Mouse (Mus musculus) hindbrain, postnatal 0 days (tissue): ENCODE results near the gene Tsc22d2. TPM values are rescaled to one million over a fixed set of nuclear protein-coding genes. Genes with fewer than 3 reads are reported as not detected.

Experiments
- ATAC-seq: fragments of 200-750 bp; cut with Nextera tagmentation; 2 replicates; pipeline ENCODE4 v1.8.0; 2017; ENCODE audit warnings: mild to moderate bottlenecking, moderate TSS enrichment, moderate library complexity
- DNase-seq: peaks from one replicate; pipeline ENCODE4 v3.0.0-alpha.2; 2015; ENCODE audit warnings: low spot score
- H3K27ac ChIP-seq: fragments of 300-500 bp; sonication (generic); 2 replicates; pipeline ENCODE4 v1.5.1; 2014; ENCODE audit warnings: mild to moderate bottlenecking
- H3K27me3 ChIP-seq: fragments of 300-500 bp; sonication (generic); 2 replicates; pipeline ENCODE4 v1.6.1; 2014; ENCODE audit warnings: low read length, mixed read lengths; ENCODE audit not compliant: insufficient read depth
- H3K36me3 ChIP-seq: fragments of 300-500 bp; sonication (generic); 2 replicates; pipeline ENCODE4 v1.6.1; 2014; ENCODE audit warnings: low read length, mixed read lengths; ENCODE audit not compliant: insufficient read depth
- H3K4me1 ChIP-seq: fragments of 300-500 bp; sonication (generic); 2 replicates; pipeline ENCODE4 v1.6.1; 2014; ENCODE audit warnings: antibody characterized with exemption, low read length, mixed read lengths; ENCODE audit not compliant: insufficient read depth
- H3K4me2 ChIP-seq: fragments of 300-500 bp; sonication (generic); 2 replicates; pipeline ENCODE4 v1.6.1; 2014; ENCODE audit warnings: low read depth, mild to moderate bottlenecking, low read length, moderate library complexity, mixed read lengths
- H3K4me3 ChIP-seq: fragments of 300-500 bp; sonication (generic); 2 replicates; pipeline ENCODE4 v1.5.1; 2014; ENCODE audit warnings: low read length
- H3K9ac ChIP-seq: fragments of 300-500 bp; sonication (generic); replicated peaks from 2 replicates; pipeline ENCODE4 v1.6.1; 2014; ENCODE audit warnings: mild to moderate bottlenecking, low read length, moderate library complexity, mixed read lengths
- H3K9me3 ChIP-seq: fragments of 300-500 bp; sonication (generic); 2 replicates; pipeline ENCODE4 v1.6.1; 2016; ENCODE audit warnings: low read length, mixed read lengths
- CTCF ChIP-seq: IDR thresholded peaks from 2 replicates; pipeline ENCODE4 v1.5.1; 2016; ENCODE audit warnings: antibody characterized with exemption, control low read depth, low read depth
- WGBS: fragments of 180-500 bp; shearing (Covaris S2); extraction: QIAGEN DNeasy Blood & Tissue Kit; methylation state at CpG from one replicate; pipeline ENCODE4 v1.1.7; 2014; 5-methylcytosine and 5-hydroxymethylcytosine counted together
- polyA plus RNA-seq: library from polyadenylated mRNA; unstranded; fragments of >200 nt; fragmentation: Nextera tagmentation; extraction: Ambion mirVana; gene quantifications from 2 replicates; pipeline ENCODE4 v1.2.1, GENCODE M21; 2015
- total RNA-seq: library from RNA; depleted of rRNA; stranded (reverse); fragments of >200 nt; gene quantifications from 2 replicates; pipeline ENCODE4 v1.2.3, GENCODE M21; 2014; rRNA removed

Gene Tsc22d2
- total and polyA plus RNA-seq, 2 experiments from 2014 or later, result 10.4 to 39.0 TPM

DNA sequence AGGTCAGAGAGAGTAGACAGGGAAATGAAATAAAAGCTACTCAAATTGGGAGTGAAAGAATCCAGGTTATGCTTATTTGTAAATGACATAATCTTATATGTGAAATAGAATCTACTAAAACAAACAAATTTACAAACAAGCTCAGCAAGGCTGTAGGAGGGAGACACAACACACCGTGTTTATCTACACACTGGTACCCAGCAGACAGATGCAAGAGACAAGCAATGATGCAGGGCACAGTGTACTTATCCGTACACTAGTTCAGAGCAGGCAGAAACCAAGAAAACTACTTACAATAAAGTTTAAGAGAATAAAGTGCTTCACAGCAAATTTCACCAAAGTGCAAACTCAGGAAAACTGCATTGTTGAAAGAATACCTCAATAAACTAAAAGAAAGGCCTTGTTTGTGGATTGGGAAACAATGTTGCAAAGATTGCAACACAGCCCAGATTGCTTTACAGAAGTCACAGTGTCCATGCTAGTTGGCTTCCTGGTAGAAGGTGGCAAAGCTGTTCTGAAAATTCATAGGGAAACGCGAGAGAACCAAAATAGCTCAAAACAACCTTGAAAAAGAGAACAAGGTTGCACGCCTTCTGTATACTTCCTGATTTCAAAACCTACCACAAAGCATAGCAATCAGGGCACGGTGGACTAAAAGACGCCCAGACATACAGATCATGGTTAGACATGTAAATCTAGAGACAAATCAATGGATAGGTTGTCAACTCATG is 93.7 kb downstream of the Tsc22d2 start:
- Histone ChIP-seq H3K27me3 (no peaks in the 10 kb centered on the region), H3K4me2 (no peak overlapping the region), H3K4me3 (no peak overlapping the region), H3K36me3 (no peaks in the 10 kb centered on the region), H3K27ac (no peak overlapping the region), H3K9me3 (no peaks in the 10 kb centered on the region), H3K9ac (no peak overlapping the region), H3K4me1 (no peaks in the 10 kb centered on the region)
- WGBS, result 90% methylated on average over 7 of the region's 7 CpGs
- no peak for TF ChIP-seq CTCF
- ATAC-seq (no peak), DNase-seq (no peak)

DNA sequence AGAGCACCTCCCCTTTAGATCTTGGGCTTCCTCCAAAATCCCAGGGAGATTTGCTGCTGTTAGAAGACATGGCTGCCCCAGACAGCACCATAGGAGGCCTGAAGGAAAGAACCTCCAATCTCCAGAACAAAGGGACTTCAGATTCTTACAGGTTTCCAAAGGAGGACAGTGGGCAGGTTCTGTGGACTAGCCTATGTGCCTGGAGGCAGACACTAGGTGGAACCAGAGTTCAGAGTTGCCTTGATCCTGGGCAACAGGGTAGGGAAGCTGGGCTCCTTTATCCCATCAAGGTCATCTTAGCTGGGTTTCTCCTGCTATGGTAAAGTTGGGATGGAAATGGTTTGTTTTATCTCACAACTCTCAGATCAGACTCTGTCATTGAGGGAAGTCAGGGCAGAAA is 97.1 kb downstream of the Tsc22d2 start:
- H3K9me3 ChIP-seq, result no peaks in the 10 kb centered on the region
- H3K27me3 ChIP-seq, result no peaks in the 10 kb centered on the region
- TF ChIP-seq CTCF, result peak; percentile 38; the same call in 1 of the 2 replicates
- no peaks in the 10 kb centered on the region for H3K36me3 ChIP-seq
- H3K4me3 ChIP-seq, result no peak overlapping the region
- H3K27ac ChIP-seq, result no peak overlapping the region
- H3K9ac ChIP-seq, result no peak overlapping the region
- ATAC-seq (no peak), DNase-seq (no peak)
- no peaks in the 10 kb centered on the region for H3K4me1 ChIP-seq
- no peak overlapping the region for H3K4me2 ChIP-seq

- no peak overlapping the region for H3K27ac ChIP-seq
- no peaks in the 10 kb centered on the region for H3K27me3 ChIP-seq
- H3K4me1 ChIP-seq, result no peaks in the 10 kb centered on the region
- H3K9me3 ChIP-seq, result no peaks in the 10 kb centered on the region
- no peak overlapping the region for H3K9ac ChIP-seq
- 90% methylated on average over 3 of the region's 3 CpGs for WGBS
- H3K4me3 ChIP-seq, result no peak overlapping the region
- H3K4me2 ChIP-seq, result no peak overlapping the region
- no peaks in the 10 kb centered on the region for H3K36me3 ChIP-seq
- ATAC-seq (no peak), DNase-seq (no peak)
- TF ChIP-seq CTCF, result no peak
These were observed 98.2 kb downstream of the Tsc22d2 start for GRCm38 (mm10) chr3:58512740-58513139.

- ATAC-seq (no peak), DNase-seq (no peak)
- 87% methylated on average over 4 of the region's 4 CpGs for WGBS
- H3K27me3 ChIP-seq, result no peaks in the 10 kb centered on the region
- H3K9me3 ChIP-seq, result no peaks in the 10 kb centered on the region
- H3K4me1 ChIP-seq, result no peaks in the 10 kb centered on the region
- no peak overlapping the region for H3K9ac ChIP-seq
- H3K4me3 ChIP-seq, result no peak overlapping the region
- H3K36me3 ChIP-seq, result no peaks in the 10 kb centered on the region
- H3K27ac ChIP-seq, result no peak overlapping the region
- no peak for TF ChIP-seq CTCF
- no peak overlapping the region for H3K4me2 ChIP-seq
These were observed 99.0 kb downstream of the Tsc22d2 start for GRCm38 (mm10) chr3:58513483-58513882.

GRCm38 (mm10) chr3:58515947-58516601 is 101.6 kb downstream of the Tsc22d2 start:
- H3K27ac ChIP-seq, result no peak overlapping the region
- H3K27me3 ChIP-seq, result no peaks in the 10 kb centered on the region
- no peak for TF ChIP-seq CTCF
- H3K36me3 ChIP-seq, result no peaks in the 10 kb centered on the region
- H3K4me2 ChIP-seq, result no peak overlapping the region
- H3K9me3 ChIP-seq, result no peaks in the 10 kb centered on the region
- no peak overlapping the region for H3K9ac ChIP-seq
- 84% methylated on average over 1 of the region's 1 CpGs for WGBS
- DNase-seq (no peak), ATAC-seq (no peak)
- no peaks in the 10 kb centered on the region for H3K4me1 ChIP-seq
- no peak overlapping the region for H3K4me3 ChIP-seq

Other genes with a start within 250 kb of the Tsc22d2 start
- gene Eif2a, start 111.1 kb downstream of the Tsc22d2 start, total RNA-seq, result 36.9 and 38.9 TPM in 2 replicates
- gene Eif2a, start 111.1 kb downstream of the Tsc22d2 start, polyA plus RNA-seq, result 33.7 and 38.3 TPM in 2 replicates
- gene Serp1, start 111.2 kb downstream of the Tsc22d2 start, total RNA-seq, result 49.9 and 58.7 TPM in 2 replicates
- 63.1 and 63.2 TPM in 2 replicates for gene Serp1, start 111.2 kb downstream of the Tsc22d2 start, polyA plus RNA-seq
- 186 and 211 TPM in 2 replicates for gene Selenot, start 161.9 kb downstream of the Tsc22d2 start, total RNA-seq
- 24.5 and 26.8 TPM in 2 replicates for gene Selenot, start 161.9 kb downstream of the Tsc22d2 start, polyA plus RNA-seq
- gene Erich6, start 222.5 kb downstream of the Tsc22d2 start, total RNA-seq, result 0.18 TPM in 1 of 2 replicates, not detected in the other
- gene Erich6, start 222.5 kb downstream of the Tsc22d2 start, polyA plus RNA-seq, result 0.42 and 0.44 TPM in 2 replicates